Comparison of ENCODE assay signal across 8 mouse cellular contexts in genomic region chr3:89270891-89271290, GRCm38 (mm10). TPM values are rescaled to one million over a fixed set of nuclear protein-coding genes. Genes with fewer than 3 reads are reported as not detected.
A peak's percentile ranks its signal among the peaks of the same experiment; 100 is the strongest.
DNase-seq lines count a peak whose midpoint lies in the region; ATAC-seq and TF ChIP-seq lines count a peak whose summit lies in the region.

No protein-coding gene starts in this region.

- WGBS in kidney, embryonic 14.5 days: 74% methylated on average over 6 of the region's 6 CpGs
- 77% methylated on average over 6 of the region's 6 CpGs for WGBS in liver, embryonic 14.5 days (ENCODE audit: insufficient replicate concordance)

- H3K9ac ChIP-seq in kidney, embryonic 14.5 days (ENCODE audit: low read depth, low read length): peak overlapping the region; percentile 76
- H3K9ac ChIP-seq in liver, embryonic 14.5 days (replicated peaks): no peak overlapping the region; the same call in 1 of the 2 replicates

- H3K4me2 ChIP-seq in kidney, embryonic 14.5 days (replicated peaks; ENCODE audit: low read depth, low read length): peak overlapping the region; percentile 78; the same call in 1 of the 2 replicates
- H3K4me2 ChIP-seq in liver, embryonic 14.5 days (ENCODE audit: low read depth): peak overlapping the region; percentile 82

- H3K4me3 ChIP-seq in kidney, embryonic 14.5 days (ENCODE audit: low read length): peak overlapping the region; percentile 53
- H3K4me3 ChIP-seq in liver, embryonic 14.5 days (ENCODE audit: insufficient read depth in 1 of 2, low read depth in 2 of 2, low read length in 2 of 2): no peak overlapping the region; a peak in 1 of 4 replicates

- no peak for TF ChIP-seq CTCF in liver, embryonic 14.5 days (IDR thresholded peaks at IDR 0.05; ENCODE audit: low read depth)

- no peak for TF ChIP-seq EP300 in liver, embryonic 14.5 days (IDR thresholded peaks at IDR 0.05; ENCODE audit: low read depth)

- peaks cover 35% of the 10 kb centered on the region for H3K36me3 ChIP-seq in kidney, embryonic 14.5 days (ENCODE audit: control insufficient read depth, insufficient read depth, low read length)
- no peaks in the 10 kb centered on the region for H3K36me3 ChIP-seq in liver, embryonic 14.5 days (replicated peaks; ENCODE audit: control insufficient read depth, insufficient read depth, low read depth)

- no peak for ATAC-seq in kidney, embryonic 14.5 days (ENCODE audit: low FRiP score, low TSS enrichment)
- ATAC-seq in liver, embryonic 14.5 days (ENCODE audit: insufficient read depth): no peak

- no peaks in the 10 kb centered on the region for H3K27me3 ChIP-seq in kidney, embryonic 14.5 days (ENCODE audit: control insufficient read depth, insufficient read depth, low read length)
- no peaks in the 10 kb centered on the region for H3K27me3 ChIP-seq in liver, embryonic 14.5 days (ENCODE audit: control insufficient read depth, insufficient read depth, low read length)

- peaks cover 30% of the 10 kb centered on the region for H3K4me1 ChIP-seq in kidney, embryonic 14.5 days (ENCODE audit: control insufficient read depth, insufficient read depth, low read length)
- H3K4me1 ChIP-seq in liver, embryonic 14.5 days (replicated peaks; ENCODE audit: control insufficient read depth in 2 of 2, insufficient read depth in 2 of 2, low read length in 1 of 2): peaks cover 7 to 14% of the 10 kb centered on the region in 2 experiments

- H3K9me3 ChIP-seq in kidney, embryonic 14.5 days (ENCODE audit: control insufficient read depth, low read length): no peaks in the 10 kb centered on the region
- no peaks in the 10 kb centered on the region for H3K9me3 ChIP-seq in liver, embryonic 14.5 days (ENCODE audit: control insufficient read depth, low read length)

- H3K27ac ChIP-seq in kidney, embryonic 14.5 days (ENCODE audit: low read depth, low read length): peak overlapping the region; percentile 86; the same call in 1 of the 2 replicates
- H3K27ac ChIP-seq in liver, embryonic 14.5 days: no peak overlapping the region

- DNase-seq in right cerebral cortex, adult 18-20 months: peak; percentile 82
- DNase-seq in right cerebral cortex, postnatal 4 days: no peak
- peak; percentile 71 for DNase-seq in cerebellum, adult 9-10 months
- DNase-seq in gonadal fat pad, adult 2 months (ENCODE audit: low read depth): peak; percentile 86
- no peak for DNase-seq in liver, embryonic 14.5 days (ENCODE audit: low read depth in 3 of 3, low spot score in 3 of 3)
- DNase-seq in right cerebral cortex, adult 2 months (ENCODE audit: low spot score in 2 of 2): peak; percentile 68 to 74
- DNase-seq in thymus, adult 18-20 months: no peak

RNA-seq across cellular contexts. Expression of gene Slc50a1, which starts 0.5 kb away (rescaled TPM):
- 264 and 294 TPM in 2 replicates for polyA plus RNA-seq in gonadal fat pad, adult 2 months (2012; rRNA removed)
- polyA plus RNA-seq in kidney, embryonic 14.5 days (2014; fragmentation: Nextera tagmentation; extraction: Ambion mirVana): 55.1 and 64.1 TPM in 2 replicates
- 16.5 and 21.8 TPM in 2 replicates for polyA plus RNA-seq in liver, embryonic 14.5 days (2012; rRNA removed)
- polyA plus RNA-seq in liver, embryonic 14.5 days (2014; fragmentation: Nextera tagmentation; extraction: Ambion mirVana): 17.3 and 18.7 TPM in 2 replicates

RNA-seq across cellular contexts. Expression of gene Efna1, which starts 10.1 kb away (rescaled TPM):
- polyA plus RNA-seq in gonadal fat pad, adult 2 months (2012; rRNA removed): 36.7 and 40.9 TPM in 2 replicates
- 45.4 and 58.8 TPM in 2 replicates for polyA plus RNA-seq in kidney, embryonic 14.5 days (2014; fragmentation: Nextera tagmentation; extraction: Ambion mirVana)
- polyA plus RNA-seq in liver, embryonic 14.5 days (2012; rRNA removed): 3.6 and 3.7 TPM in 2 replicates
- polyA plus RNA-seq in liver, embryonic 14.5 days (2014; fragmentation: Nextera tagmentation; extraction: Ambion mirVana): 2.9 TPM in 2 replicates

RNA-seq across cellular contexts. Expression of gene Dpm3, which starts 11.7 kb away (rescaled TPM):
- polyA plus RNA-seq in gonadal fat pad, adult 2 months (2012; rRNA removed): 481 and 623 TPM in 2 replicates
- polyA plus RNA-seq in kidney, embryonic 14.5 days (2014; fragmentation: Nextera tagmentation; extraction: Ambion mirVana): 134 and 200 TPM in 2 replicates
- polyA plus RNA-seq in liver, embryonic 14.5 days (2012; rRNA removed): 89.7 and 115 TPM in 2 replicates
- polyA plus RNA-seq in liver, embryonic 14.5 days (2014; fragmentation: Nextera tagmentation; extraction: Ambion mirVana): 64.3 and 65.8 TPM in 2 replicates

RNA-seq across cellular contexts. Expression of gene Trim46, which starts 24.8 kb away (rescaled TPM):
- polyA plus RNA-seq in gonadal fat pad, adult 2 months (2012; rRNA removed): 3.0 and 3.3 TPM in 2 replicates
- polyA plus RNA-seq in kidney, embryonic 14.5 days (2014; fragmentation: Nextera tagmentation; extraction: Ambion mirVana): 2.8 and 3.6 TPM in 2 replicates
- polyA plus RNA-seq in liver, embryonic 14.5 days (2012; rRNA removed): 0.29 and 0.41 TPM in 2 replicates
- polyA plus RNA-seq in liver, embryonic 14.5 days (2014; fragmentation: Nextera tagmentation; extraction: Ambion mirVana): 0.05 TPM in 1 of 2 replicates, not detected in the other

RNA-seq across cellular contexts. Expression of gene Krtcap2, which starts 25.1 kb away (rescaled TPM):
- polyA plus RNA-seq in gonadal fat pad, adult 2 months (2012; rRNA removed): 120 and 144 TPM in 2 replicates
- 321 and 407 TPM in 2 replicates for polyA plus RNA-seq in kidney, embryonic 14.5 days (2014; fragmentation: Nextera tagmentation; extraction: Ambion mirVana)
- 26.3 and 26.4 TPM in 2 replicates for polyA plus RNA-seq in liver, embryonic 14.5 days (2012; rRNA removed)
- polyA plus RNA-seq in liver, embryonic 14.5 days (2014; fragmentation: Nextera tagmentation; extraction: Ambion mirVana): 117 and 138 TPM in 2 replicates

Comparison
In these comparisons a context has a peak if more than half of its experiments do, and no peak if none do; other contexts are left out.
1. DNase-seq: peak in right cerebral cortex, adult 18-20 months (single experiment), cerebellum, adult 9-10 months (single experiment), gonadal fat pad, adult 2 months (single experiment) and right cerebral cortex, adult 2 months (2 of 2); none in right cerebral cortex, postnatal 4 days (single experiment), liver, embryonic 14.5 days (0 of 3) and thymus, adult 18-20 months (0 of 2).